Mouse (Mus musculus) heart, postnatal 10 days (tissue): ENCODE results near the gene Stmn3. TPM values are rescaled to one million over a fixed set of nuclear protein-coding genes. Genes with fewer than 3 reads are reported as not detected.
A peak's percentile ranks its signal among the peaks of the same experiment; 100 is the strongest.

ENCODE experiments used
- DNase-seq, 2 experiments: peaks; one replicate each; pipeline ENCODE4 v3.0.0; 2021
- intact Hi-C: fragments of 180-260 bp; cut with DNase I; formaldehyde crosslinking; loops from one replicate; pipeline ENCODE4 v1.15.1; 2025
- total RNA-seq, 2 experiments: library from RNA; stranded (reverse); gene quantifications; 2 replicates each; pipeline ENCODE4 v1.2.3; 2021

Stmn3 gene
- under 1 TPM in 1 of 2 experiments, not detected in 1; 0.37 TPM for total RNA-seq

- peak; percentile 76 to 82 for DNase-seq
- intact Hi-C loops, result no loop called here
Observed at GRCm38 (mm10) chr2:181314080-181314810, at the start of gene Stmn3. Stmn3 (minus strand) TSS chr2:181314500.

- intact Hi-C loops, result no loop called here
- DNase-seq, result no peak
Observed at GRCm38 (mm10) chr2:181363946-181364345, 49.6 kb upstream of the Stmn3 start.

GRCm38 (mm10) chr2:181356780-181357179 is 42.5 kb upstream of the Stmn3 start:
- DNase-seq, result no peak
- intact Hi-C loops, result no loop called here

- DNase-seq, result peak; percentile 60 to 62
- intact Hi-C loops, result no loop called here
Observed at GRCm38 (mm10) chr2:181342766-181343165, 28.5 kb upstream of the Stmn3 start.

- intact Hi-C loops, result no loop called here
- DNase-seq, result no peak
Observed at GRCm38 (mm10) chr2:181340426-181340825, 26.1 kb upstream of the Stmn3 start.

GRCm38 (mm10) chr2:181334023-181334422 is 19.7 kb upstream of the Stmn3 start:
- DNase-seq, result peak; percentile 70 to 83
- intact Hi-C loops, result loop anchor here (1.0 kb wide), 1 partner anchor 148 kb away; no protein-coding TSS in a partner anchor

- intact Hi-C loops, result no loop called here
- DNase-seq, result no peak
Observed at GRCm38 (mm10) chr2:181332542-181332941, 18.2 kb upstream of the Stmn3 start.

- no peak for DNase-seq
- intact Hi-C loops, result no loop called here
Observed at GRCm38 (mm10) chr2:181326098-181326497, 11.8 kb upstream of the Stmn3 start.

- intact Hi-C loops, result no loop called here
- DNase-seq, result no peak
Observed at GRCm38 (mm10) chr2:181322136-181322535, 7.8 kb upstream of the Stmn3 start.

- intact Hi-C loops, result no loop called here
- DNase-seq, result no peak
Observed at GRCm38 (mm10) chr2:181320103-181320499, 5.8 kb upstream of the Stmn3 start.

- DNase-seq, result peak; percentile 87 to 91
- intact Hi-C loops, result no loop called here
Observed at GRCm38 (mm10) chr2:181319248-181320102, 5.2 kb upstream of the Stmn3 start, which contains the start of gene Rtel1. Rtel1 (plus strand) TSS chr2:181319739.

- DNase-seq, result no peak
- intact Hi-C loops, result no loop called here
Observed at GRCm38 (mm10) chr2:181313344-181314079, 788 bp downstream of the Stmn3 start.

- DNase-seq, result no peak
- intact Hi-C loops, result no loop called here
Observed at GRCm38 (mm10) chr2:181313006-181313343, 1.3 kb downstream of the Stmn3 start.

- no peak for DNase-seq
- intact Hi-C loops, result no loop called here
Observed at GRCm38 (mm10) chr2:181312435-181312834, 1.9 kb downstream of the Stmn3 start.

GRCm38 (mm10) chr2:181307144-181307804 is 7.0 kb downstream of the Stmn3 start:
- DNase-seq, result peak; percentile 48 to 57
- intact Hi-C loops, result loop anchor here (1.0 kb wide), 1 partner anchor 123 kb away; no protein-coding TSS in a partner anchor

- intact Hi-C loops, result no loop called here
- no peak for DNase-seq
Observed at GRCm38 (mm10) chr2:181304944-181305343, 9.4 kb downstream of the Stmn3 start.

GRCm38 (mm10) chr2:181302041-181302440 is 12.3 kb downstream of the Stmn3 start:
- intact Hi-C loops, result no loop called here
- peak; percentile 33 to 45 for DNase-seq

GRCm38 (mm10) chr2:181290937-181291336 is 23.4 kb downstream of the Stmn3 start:
- intact Hi-C loops, result no loop called here
- no peak for DNase-seq

- no peak for DNase-seq
- intact Hi-C loops, result no loop called here
Observed at GRCm38 (mm10) chr2:181288691-181289090, 25.6 kb downstream of the Stmn3 start.

GRCm38 (mm10) chr2:181287958-181288350 is 26.3 kb downstream of the Stmn3 start, which contains the start of gene Gmeb2:
Gmeb2 (minus strand) TSS chr2:181288035.
- peak; percentile 95 for DNase-seq
- intact Hi-C loops, result loop anchor here (1.0 kb wide), 1 partner anchor 101 kb away; the partner anchor contains the start of gene Ppdpf
